Mouse (Mus musculus) heart, embryonic 15.5 days (tissue): ENCODE measurements around the gene Sipa1l3. TPM values are rescaled to one million over a fixed set of nuclear protein-coding genes. Genes with fewer than 3 reads are reported as not detected.
A peak's percentile ranks its signal among the peaks of the same experiment; 100 is the strongest.

Experiments used
- ATAC-seq: fragments of 200-750 bp; cut with Nextera tagmentation; replicated peaks from 2 replicates; pipeline ENCODE4 v1.8.0; 2017; ENCODE audit warnings: low read depth, moderate TSS enrichment; ENCODE audit not compliant: insufficient number of reproducible peaks, insufficient read depth, low FRiP score
- H3K27ac ChIP-seq: fragments of 300-500 bp; sonication (generic); 2 replicates; pipeline ENCODE4 v1.5.1; 2015; ENCODE audit warnings: mild to moderate bottlenecking, inconsistent platforms
- H3K27me3 ChIP-seq: fragments of 300-500 bp; sonication (generic); 2 replicates; pipeline ENCODE4 v1.6.1; 2015; ENCODE audit warnings: inconsistent platforms
- H3K36me3 ChIP-seq: fragments of 300-500 bp; sonication (generic); 2 replicates; pipeline ENCODE4 v1.6.1; 2015; ENCODE audit warnings: mild to moderate bottlenecking, inconsistent platforms
- H3K4me1 ChIP-seq: fragments of 300-500 bp; sonication (generic); replicated peaks from 2 replicates; pipeline ENCODE4 v1.6.1; 2015; ENCODE audit warnings: inconsistent platforms
- H3K4me2 ChIP-seq: fragments of 300-500 bp; sonication (generic); 2 replicates; pipeline ENCODE4 v1.6.1; 2015; ENCODE audit warnings: inconsistent platforms, mild to moderate bottlenecking, moderate library complexity
- H3K4me3 ChIP-seq: fragments of 300-500 bp; sonication (generic); 2 replicates; pipeline ENCODE4 v1.5.1; 2015; ENCODE audit warnings: mild to moderate bottlenecking, inconsistent platforms
- H3K9ac ChIP-seq: fragments of 300-500 bp; sonication (generic); 2 replicates; pipeline ENCODE4 v1.6.1; 2015; ENCODE audit warnings: mild to moderate bottlenecking, inconsistent platforms
- H3K9me3 ChIP-seq: fragments of 300-500 bp; sonication (generic); replicated peaks from 2 replicates; pipeline ENCODE4 v1.6.1; 2016; ENCODE audit warnings: inconsistent platforms
- WGBS: fragments of 180-500 bp; shearing (Covaris S2); methylation state at CpG from one replicate; pipeline ENCODE4 v1.1.7; 2015; ENCODE audit warnings: mixed read lengths; 5-methylcytosine and 5-hydroxymethylcytosine counted together
- polyA plus RNA-seq: library from polyadenylated mRNA; unstranded; fragments of >200 nt; fragmentation: Nextera tagmentation; extraction: Ambion mirVana; gene quantifications from 2 replicates; pipeline ENCODE4 v1.2.1, GENCODE M21; 2015

Sipa1l3 gene
- polyA plus RNA-seq, 1 experiment from 2014 or later: 2.2 TPM

DNA sequence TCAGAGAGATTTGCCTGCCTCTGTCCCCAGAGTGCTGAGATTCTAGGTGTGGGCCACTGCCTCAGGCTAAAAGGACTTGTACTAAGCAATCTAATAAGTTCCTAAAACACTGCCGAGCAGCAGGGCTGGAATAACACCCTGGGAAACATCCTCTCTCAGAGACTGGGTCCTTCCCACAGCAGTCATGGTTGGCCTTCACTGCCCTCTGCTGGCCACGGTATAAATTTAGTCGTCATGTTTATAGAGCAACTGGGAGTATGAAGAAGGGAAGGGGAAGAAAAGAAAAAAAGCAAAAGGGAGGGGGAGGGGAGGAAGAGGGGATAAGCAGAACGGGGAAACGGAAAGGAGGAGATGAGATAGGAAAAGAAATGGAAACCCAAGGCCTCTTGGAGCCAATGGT lies 5.3 kb upstream of the Sipa1l3 start:
- H3K36me3 ChIP-seq: no peaks in the 10 kb centered on the region
- H3K4me1 ChIP-seq: peaks cover 5% of the 10 kb centered on the region
- no peak for ATAC-seq
- no peak overlapping the region for H3K27ac ChIP-seq
- no peak overlapping the region for H3K4me2 ChIP-seq
- WGBS: 1% methylated on average over 5 of the region's 5 CpGs
- no peaks in the 10 kb centered on the region for H3K9me3 ChIP-seq
- H3K4me3 ChIP-seq: no peak overlapping the region
- H3K9ac ChIP-seq: no peak overlapping the region
- peaks cover 41% of the 10 kb centered on the region for H3K27me3 ChIP-seq

DNA sequence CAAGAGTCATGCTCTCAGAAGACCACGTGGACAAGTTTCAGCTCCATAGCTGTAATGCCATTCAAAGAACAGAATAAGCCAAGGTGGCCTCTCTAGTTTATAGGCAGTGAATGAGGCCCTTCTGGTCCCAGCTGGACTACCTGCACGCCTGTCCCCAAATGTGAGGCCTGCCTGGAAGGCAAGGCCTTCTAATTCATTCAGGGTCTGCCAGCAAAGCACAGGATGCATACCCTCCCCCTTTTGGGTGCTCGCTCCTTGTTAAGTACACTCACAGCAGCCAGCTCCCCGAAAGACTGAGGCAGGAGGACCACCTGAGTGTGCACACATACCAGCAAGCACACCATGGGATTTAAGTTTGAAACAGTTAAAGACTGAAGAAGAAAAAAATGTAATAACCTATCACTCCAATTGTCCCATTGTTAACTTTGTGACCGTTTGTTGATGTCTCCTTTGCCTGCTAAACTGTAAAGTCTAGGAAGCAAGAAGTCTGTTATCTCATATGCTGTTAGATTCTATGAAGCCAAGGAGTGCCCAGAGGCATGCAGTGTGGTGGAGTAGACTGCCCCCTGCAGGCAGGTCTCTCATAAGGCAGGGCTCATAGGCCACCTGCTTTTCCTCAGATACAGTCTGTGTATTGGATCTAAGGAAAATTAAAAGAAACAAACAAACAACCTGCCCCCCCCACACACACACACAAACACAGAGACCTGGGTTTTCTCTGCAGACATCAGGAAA lies 3.6 kb upstream of the Sipa1l3 start:
- Histone ChIP-seq H3K9ac (no peak overlapping the region), H3K9me3 (no peaks in the 10 kb centered on the region), H3K27me3 (peaks cover 43% of the 10 kb centered on the region), H3K4me1 (peaks cover 11% of the 10 kb centered on the region), H3K4me3 (no peak overlapping the region), H3K4me2 (no peak overlapping the region), H3K27ac (no peak overlapping the region), H3K36me3 (no peaks in the 10 kb centered on the region)
- ATAC-seq: no peak
- WGBS: 65% methylated on average over 5 of the region's 5 CpGs

DNA sequence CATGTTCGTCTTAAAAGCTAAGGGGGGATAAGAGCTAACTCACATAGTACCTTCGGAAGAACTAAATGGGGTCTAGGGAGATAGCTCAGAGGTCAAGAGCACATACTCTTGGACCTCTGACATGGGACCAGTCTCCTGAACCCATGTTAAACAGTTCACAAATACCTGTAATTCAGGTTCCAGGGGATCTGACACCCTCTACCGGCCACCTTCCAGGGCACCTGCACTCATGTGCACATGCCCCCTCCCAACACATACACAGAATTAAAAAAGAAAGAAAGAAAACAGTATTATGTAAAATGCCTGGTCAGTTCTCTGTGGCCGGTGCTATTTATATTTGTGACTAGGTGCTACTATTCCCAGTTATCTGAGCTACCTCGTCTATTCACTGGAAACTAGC lies 2.9 kb upstream of the Sipa1l3 start:
- Histone ChIP-seq H3K27ac (no peak overlapping the region), H3K9me3 (no peaks in the 10 kb centered on the region), H3K4me2 (no peak overlapping the region), H3K4me1 (peaks cover 11% of the 10 kb centered on the region), H3K36me3 (no peaks in the 10 kb centered on the region), H3K27me3 (peaks cover 47% of the 10 kb centered on the region), H3K4me3 (no peak overlapping the region), H3K9ac (no peak overlapping the region)
- no peak for ATAC-seq
- WGBS: 62% methylated on average over 5 of the region's 5 CpGs

DNA sequence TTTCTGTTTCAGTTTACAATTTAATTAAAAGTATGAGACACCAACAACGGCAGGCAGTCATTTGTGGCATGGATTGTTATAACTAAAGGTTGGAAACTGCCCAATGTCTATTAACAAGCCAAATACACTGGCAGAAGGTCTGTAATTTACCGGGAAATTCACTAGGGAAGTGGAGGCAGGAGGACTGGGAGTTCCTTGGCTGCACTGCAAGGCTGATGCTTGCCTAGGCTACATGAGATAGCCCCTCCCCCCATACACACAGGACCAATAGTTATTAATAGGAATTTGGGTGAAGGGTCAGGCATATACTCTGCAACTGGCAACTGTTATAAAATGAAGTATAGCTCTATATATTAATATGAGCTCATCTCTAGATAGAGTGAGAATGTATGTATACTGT lies 2.4 kb upstream of the Sipa1l3 start:
- 76% methylated on average over 2 of the region's 2 CpGs for WGBS
- Histone ChIP-seq H3K4me3 (no peak overlapping the region), H3K27me3 (peaks cover 51% of the 10 kb centered on the region), H3K27ac (no peak overlapping the region), H3K9me3 (no peaks in the 10 kb centered on the region), H3K4me1 (peaks cover 11% of the 10 kb centered on the region), H3K36me3 (no peaks in the 10 kb centered on the region), H3K4me2 (no peak overlapping the region), H3K9ac (no peak overlapping the region)
- ATAC-seq: no peak

DNA sequence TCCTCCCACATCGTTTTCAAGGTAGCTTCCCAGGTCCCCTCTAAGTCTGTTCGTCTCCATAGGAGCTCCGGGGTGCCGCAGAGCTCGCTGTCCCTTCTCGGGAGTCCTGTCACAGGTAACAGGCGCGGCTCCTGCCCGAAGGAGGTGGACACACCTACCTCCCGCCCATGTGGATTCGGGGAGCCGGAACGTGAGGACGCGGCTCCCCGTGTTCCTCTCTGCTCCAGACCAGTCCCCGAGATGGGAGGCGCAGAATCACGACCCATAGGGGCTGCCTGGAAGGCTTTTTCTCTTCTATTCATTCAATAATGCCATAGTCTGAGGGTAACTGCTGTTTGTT lies 740 bp upstream of the Sipa1l3 start:
- Histone ChIP-seq H3K9ac (peak overlapping the region; percentile 71), H3K4me3 (peak overlapping the region; percentile 92), H3K27me3 (peaks cover 51% of the 10 kb centered on the region), H3K4me1 (peaks cover 11% of the 10 kb centered on the region), H3K27ac (peak overlapping the region; percentile 62; the same call in 1 of the 2 replicates), H3K4me2 (peak overlapping the region; percentile 98), H3K36me3 (no peaks in the 10 kb centered on the region), H3K9me3 (no peaks in the 10 kb centered on the region)
- WGBS: 2% methylated on average over 19 of the region's 19 CpGs
- ATAC-seq: no peak

DNA sequence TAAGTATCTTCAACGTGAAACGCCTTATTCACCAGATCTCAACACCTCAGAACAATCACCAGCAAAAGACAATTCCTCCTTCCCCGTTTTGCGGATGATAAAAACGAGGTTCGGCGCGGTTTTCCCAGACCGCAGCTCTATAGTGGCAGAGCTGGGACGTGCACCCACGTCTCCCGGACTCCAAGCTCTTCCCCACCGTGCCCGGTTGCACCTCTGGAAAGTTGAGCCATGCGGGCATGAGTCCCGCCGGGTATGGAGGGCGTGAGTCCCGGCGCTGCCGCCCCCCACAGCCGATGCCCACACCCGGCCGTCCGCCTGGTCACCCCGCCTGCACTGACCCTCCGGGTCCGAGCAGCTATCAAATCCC lies 404 bp downstream of the Sipa1l3 start:
- no peak overlapping the region for H3K27ac ChIP-seq
- no peak for ATAC-seq

DNA sequence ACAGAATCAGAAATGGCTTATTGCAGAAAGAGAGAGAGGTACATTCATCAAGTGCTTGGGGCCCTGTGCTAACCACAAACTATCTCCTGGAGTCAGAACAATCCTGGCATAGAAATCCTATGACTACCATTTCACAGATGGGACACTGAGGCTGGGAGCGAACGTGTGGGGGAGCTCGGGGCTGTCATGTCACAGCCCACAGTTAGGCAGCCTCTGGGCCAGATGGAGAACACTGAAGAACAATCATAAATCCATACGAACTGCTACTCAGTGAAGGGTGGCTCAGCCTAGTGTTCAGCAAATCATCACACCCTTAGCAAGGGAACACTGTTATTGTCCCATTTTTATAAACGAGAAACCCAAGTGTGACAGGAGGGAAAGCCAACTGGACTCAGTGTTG lies 1.3 kb downstream of the Sipa1l3 start:
- Histone ChIP-seq H3K4me1 (peaks cover 12% of the 10 kb centered on the region), H3K9me3 (no peaks in the 10 kb centered on the region), H3K4me2 (peak overlapping the region; percentile 98), H3K9ac (no peak overlapping the region), H3K36me3 (no peaks in the 10 kb centered on the region), H3K27ac (no peak overlapping the region), H3K4me3 (peak overlapping the region; percentile 92), H3K27me3 (peaks cover 51% of the 10 kb centered on the region)
- no peak for ATAC-seq
- 75% methylated on average over 5 of the region's 5 CpGs for WGBS

More for the DNA sequence above, 404 bp downstream of the Sipa1l3 start:
- Histone ChIP-seq H3K4me2 (peak overlapping the region; percentile 98), H3K27me3 (peaks cover 52% of the 10 kb centered on the region), H3K9me3 (no peaks in the 10 kb centered on the region), H3K9ac (peak overlapping the region; percentile 84), H3K4me3 (peak overlapping the region; percentile 92), H3K4me1 (peaks cover 11% of the 10 kb centered on the region), H3K36me3 (no peaks in the 10 kb centered on the region)
- WGBS: under 1% methylated on average over 28 of the region's 28 CpGs

DNA sequence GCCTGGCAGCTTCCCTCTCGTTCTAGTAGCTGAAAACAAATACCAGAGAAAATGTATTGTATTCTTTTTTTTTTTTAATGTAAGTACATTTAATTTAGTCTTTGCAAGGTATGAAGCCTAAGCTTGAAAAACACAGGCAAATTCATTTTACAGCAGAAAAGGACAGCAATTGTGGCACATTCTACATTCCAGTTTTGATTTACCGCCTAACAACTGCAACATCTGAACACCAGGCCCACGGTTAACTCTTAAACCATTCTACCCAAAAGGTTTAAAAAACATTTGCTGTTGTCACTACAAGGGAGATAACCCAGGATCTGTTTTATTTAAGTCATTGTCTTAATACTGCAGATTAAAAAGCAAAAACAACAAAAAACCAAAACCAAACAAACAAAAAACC lies 2.8 kb downstream of the Sipa1l3 start:
- Histone ChIP-seq H3K4me1 (peaks cover 24% of the 10 kb centered on the region), H3K4me3 (no peak overlapping the region), H3K27ac (no peak overlapping the region), H3K4me2 (no peak overlapping the region), H3K36me3 (no peaks in the 10 kb centered on the region), H3K27me3 (peaks cover 52% of the 10 kb centered on the region), H3K9ac (no peak overlapping the region), H3K9me3 (no peaks in the 10 kb centered on the region)
- ATAC-seq: no peak
- 77% methylated on average over 3 of the region's 3 CpGs for WGBS

DNA sequence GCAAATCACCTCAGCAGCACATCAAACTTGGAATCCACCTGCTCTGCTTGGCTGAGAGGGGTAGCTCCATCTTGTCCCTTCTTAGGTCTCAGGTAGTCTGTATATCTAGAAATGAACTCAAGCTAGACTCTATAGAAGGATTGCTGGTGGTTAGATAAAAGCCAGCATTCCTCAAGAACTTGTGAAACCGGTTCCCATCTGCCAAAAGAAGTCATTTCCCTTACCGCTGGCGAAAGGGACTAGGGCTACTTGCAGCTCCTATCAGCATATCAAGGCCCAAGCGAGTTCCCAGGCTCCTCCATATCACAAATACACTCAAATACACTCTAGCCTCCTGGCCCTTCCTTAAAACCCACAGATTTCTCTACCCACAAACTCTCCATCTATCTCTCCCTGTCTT lies 5.7 kb downstream of the Sipa1l3 start:
- Histone ChIP-seq H3K27ac (no peak overlapping the region), H3K36me3 (no peaks in the 10 kb centered on the region), H3K27me3 (peaks cover 62% of the 10 kb centered on the region), H3K4me2 (no peak overlapping the region), H3K4me3 (no peak overlapping the region), H3K9me3 (no peaks in the 10 kb centered on the region), H3K9ac (no peak overlapping the region), H3K4me1 (peaks cover 19% of the 10 kb centered on the region)
- 38% methylated on average over 4 of the region's 4 CpGs for WGBS
- no peak for ATAC-seq

DNA sequence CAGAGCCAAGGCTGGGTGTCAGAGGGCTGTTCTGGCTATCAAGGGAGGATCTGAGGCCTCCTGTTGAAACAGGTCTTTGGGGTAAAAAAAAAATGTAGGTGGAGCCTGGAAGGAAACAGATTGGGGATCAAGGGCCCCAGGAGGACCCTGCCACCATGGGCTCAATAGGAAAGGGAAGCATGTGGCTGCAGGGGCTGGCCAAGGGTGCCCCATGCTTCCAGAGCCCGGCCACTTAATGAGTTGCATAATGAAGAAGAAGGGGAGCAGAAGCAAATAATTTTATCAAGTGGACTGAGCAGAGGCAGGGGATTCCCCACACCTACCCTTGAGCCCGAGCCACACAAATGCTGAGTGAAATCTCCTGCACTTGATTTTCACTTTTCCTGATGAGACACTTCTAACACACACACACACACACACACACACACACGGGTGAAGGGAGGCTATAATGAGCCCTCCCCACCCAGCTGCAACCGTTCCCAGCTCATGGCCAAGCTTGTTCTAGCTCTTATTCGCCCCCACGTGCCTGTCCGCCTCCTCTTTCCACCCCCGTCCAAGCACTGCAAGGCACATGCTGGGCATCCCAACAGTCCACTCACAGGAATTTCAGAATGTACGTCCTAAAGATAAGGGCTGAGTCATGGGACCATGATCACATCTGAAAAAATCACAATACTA lies 6.7 kb downstream of the Sipa1l3 start:
- Histone ChIP-seq H3K27me3 (peaks cover 63% of the 10 kb centered on the region), H3K4me3 (no peak overlapping the region), H3K4me2 (no peak overlapping the region), H3K4me1 (peaks cover 13% of the 10 kb centered on the region), H3K9ac (no peak overlapping the region), H3K36me3 (no peaks in the 10 kb centered on the region), H3K27ac (no peak overlapping the region), H3K9me3 (no peaks in the 10 kb centered on the region)
- ATAC-seq: no peak
- 40% methylated on average over 9 of the region's 9 CpGs for WGBS

DNA sequence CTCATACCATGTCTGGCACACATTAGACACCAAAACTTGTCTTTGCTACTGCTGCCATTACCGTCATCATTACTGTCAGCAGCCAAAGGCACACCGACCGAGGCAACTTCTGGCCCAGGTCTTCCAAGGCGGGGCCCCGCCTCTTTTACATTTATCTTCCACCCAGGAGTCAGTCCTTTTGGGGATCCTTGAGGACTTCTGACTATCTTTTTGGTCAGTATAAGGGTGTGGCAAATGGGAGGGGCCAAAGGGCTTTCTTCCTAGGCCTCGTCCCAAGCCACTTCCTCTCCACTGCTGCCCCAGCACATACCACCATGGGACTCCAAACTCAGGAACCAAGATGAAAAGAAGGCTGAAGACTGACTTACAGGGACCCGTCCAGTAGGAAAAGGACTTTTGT lies 9.9 kb downstream of the Sipa1l3 start:
- 79% methylated on average over 7 of the region's 7 CpGs for WGBS
- no peak overlapping the region for H3K27ac ChIP-seq
- no peaks in the 10 kb centered on the region for H3K36me3 ChIP-seq
- H3K4me1 ChIP-seq: peaks cover 28% of the 10 kb centered on the region
- H3K9me3 ChIP-seq: no peaks in the 10 kb centered on the region
- H3K4me2 ChIP-seq: no peak overlapping the region
- no peak for ATAC-seq
- no peak overlapping the region for H3K9ac ChIP-seq
- H3K4me3 ChIP-seq: no peak overlapping the region
- H3K27me3 ChIP-seq: peaks cover 70% of the 10 kb centered on the region
